Mouse (Mus musculus) G1E (cell line): ENCODE results near the gene Galm.

Source experiments
- CTCF ChIP-seq: IDR thresholded peaks from 2 replicates; pipeline ENCODE4 v1.5.1; 2012; ENCODE audit warnings: low read depth, low read length, inconsistent platforms, mixed read lengths
- GATA1 ChIP-seq: IDR thresholded peaks from 2 replicates; pipeline ENCODE4 v1.6.1; 2012; ENCODE audit warnings: borderline replicate concordance, low read length, inconsistent platforms, mixed read lengths
- GATA2 ChIP-seq: IDR thresholded peaks from 2 replicates; pipeline ENCODE4 v1.6.1; 2012; ENCODE audit warnings: low read depth, low read length, inconsistent platforms, borderline replicate concordance

- TF ChIP-seq GATA1 (no peak), CTCF (no peak), GATA2 (no peak)
Observed at GRCm38 (mm10) chr17:80088168-80088567, 39.1 kb upstream of the Galm start.
